Mouse (Mus musculus) cerebellum, adult 11-12 months (tissue): ENCODE measurements around the gene Sorbs1.
A peak's percentile ranks its signal among the peaks of the same experiment; 100 is the strongest.

Source experiments
- DNase-seq: peaks from one replicate; pipeline ENCODE4 v3.0.0; 2022

Sorbs1 gene

DNA sequence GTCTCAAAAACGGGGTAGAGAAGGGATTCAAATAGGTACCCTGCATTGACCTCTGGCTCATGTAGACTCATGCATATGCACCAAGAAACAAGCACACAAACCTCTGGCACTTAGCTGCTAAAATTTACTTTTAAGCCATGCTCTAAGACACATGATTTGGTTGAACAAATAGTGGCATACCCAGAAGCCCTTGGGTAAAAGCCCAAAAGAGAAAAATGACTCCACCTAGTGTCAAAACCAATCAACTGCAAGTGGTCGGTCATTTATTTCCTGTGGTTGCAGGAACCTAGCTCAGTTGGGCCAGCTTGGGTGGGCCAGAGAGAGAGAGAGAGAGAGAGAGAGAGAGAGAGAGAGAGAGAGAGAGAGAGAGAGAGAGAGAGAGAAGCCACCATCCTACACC lies 109.0 kb downstream of the Sorbs1 start:
- DNase-seq = no peak

DNA sequence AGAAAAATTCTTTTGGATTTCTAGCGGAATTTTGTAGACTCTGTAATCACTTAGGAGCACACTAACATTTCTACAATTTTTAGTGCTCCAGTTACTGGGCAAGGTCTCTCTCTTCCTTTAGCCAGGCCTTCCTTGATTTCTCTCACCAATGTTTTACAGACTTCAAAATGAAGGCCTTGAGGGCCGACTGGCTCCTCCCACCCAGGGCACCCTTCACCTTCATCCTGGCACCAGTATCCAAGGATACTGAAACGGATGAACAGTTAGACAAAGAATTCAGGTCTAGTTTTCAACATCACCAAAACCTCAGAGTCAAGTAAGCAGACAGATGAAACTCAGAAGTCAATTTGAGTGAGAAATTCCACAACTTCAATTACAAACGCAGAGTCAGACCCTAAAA lies 109.6 kb downstream of the Sorbs1 start:
- no peak for DNase-seq

DNA sequence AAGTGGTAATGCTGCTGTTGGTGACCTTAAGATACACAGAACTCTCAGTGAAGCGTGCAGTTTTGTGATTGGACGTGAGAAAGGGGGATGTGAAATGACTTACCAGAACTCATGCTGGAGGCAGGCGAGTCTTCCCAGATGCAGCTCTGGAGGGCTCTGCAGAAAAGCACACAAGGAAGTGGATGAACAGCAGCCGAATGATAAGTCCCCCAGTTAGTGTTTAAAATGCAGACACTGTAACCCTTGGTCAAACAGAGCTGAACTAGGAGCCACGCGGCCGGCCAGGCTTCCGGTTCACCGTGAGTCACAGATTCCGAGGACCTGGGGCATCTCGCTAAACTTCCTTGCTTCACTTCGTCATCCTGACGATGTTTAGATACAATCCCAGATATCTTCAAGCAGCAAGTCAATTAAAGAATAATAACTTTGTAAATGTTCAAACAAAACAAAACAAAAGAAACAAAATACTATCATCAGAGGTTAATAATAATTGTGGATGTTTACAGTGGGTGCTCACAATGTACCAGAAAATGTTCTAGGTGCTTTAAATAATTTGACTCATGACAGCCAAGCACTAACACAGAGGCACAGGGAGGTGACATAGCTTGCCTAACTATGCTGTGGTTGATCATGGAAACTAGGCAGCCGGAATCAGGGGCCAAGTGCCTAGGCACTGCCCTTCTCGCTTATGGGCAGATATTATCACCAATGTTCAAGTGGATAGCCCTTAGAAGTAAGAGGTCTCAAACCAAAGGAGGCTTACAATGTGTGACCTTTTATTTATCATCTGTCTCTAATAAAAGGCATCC lies 111.2 kb downstream of the Sorbs1 start:
- DNase-seq = no peak

DNA sequence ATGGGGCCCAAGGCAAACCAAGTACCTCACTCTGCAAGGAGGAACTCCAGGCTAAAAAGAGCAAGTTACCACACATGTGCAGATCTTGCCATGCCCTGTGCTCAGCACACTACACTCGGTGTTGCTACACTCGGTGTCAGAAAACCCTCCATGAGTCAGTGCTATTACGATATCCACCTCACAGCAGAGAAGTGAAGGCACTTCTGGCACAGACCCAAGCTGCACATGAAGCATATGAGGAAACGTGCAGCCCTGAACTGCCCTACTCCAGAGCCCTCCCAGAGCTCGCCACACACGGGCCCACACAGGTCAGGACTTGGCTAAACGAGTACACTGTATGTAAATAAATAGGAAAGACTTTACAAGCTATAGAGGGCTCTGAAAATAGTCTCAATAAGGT lies 112.4 kb downstream of the Sorbs1 start:
- no peak for DNase-seq

DNA sequence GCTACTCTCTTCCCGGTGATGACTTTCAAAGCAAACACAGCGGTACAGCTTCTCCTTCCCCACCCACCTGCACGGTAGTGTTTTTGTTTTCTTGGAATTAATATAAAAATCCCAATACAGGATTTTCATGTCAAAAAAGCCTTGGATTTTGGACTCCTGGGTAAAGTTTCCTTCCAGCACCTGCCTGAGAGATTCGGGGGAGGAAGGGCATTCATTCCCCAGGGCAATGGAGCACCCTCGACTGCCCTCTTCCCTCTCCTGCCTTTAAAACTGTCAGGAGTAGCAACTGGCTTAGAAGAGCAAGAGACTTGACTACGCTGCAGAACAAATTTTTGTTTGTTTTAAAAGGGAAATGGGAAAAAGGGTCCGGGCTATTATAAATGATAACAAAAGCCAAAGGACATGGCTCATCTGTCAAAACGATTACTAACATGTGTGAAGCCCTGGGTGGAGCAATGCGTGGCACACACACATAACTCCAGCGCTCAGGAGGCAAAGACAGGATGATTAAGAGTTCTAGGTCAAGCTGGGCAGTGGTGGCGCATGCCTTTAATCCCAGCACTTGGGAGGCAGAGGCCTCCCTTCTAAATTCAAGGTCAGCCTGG lies 113.1 kb downstream of the Sorbs1 start:
- DNase-seq = no peak

DNA sequence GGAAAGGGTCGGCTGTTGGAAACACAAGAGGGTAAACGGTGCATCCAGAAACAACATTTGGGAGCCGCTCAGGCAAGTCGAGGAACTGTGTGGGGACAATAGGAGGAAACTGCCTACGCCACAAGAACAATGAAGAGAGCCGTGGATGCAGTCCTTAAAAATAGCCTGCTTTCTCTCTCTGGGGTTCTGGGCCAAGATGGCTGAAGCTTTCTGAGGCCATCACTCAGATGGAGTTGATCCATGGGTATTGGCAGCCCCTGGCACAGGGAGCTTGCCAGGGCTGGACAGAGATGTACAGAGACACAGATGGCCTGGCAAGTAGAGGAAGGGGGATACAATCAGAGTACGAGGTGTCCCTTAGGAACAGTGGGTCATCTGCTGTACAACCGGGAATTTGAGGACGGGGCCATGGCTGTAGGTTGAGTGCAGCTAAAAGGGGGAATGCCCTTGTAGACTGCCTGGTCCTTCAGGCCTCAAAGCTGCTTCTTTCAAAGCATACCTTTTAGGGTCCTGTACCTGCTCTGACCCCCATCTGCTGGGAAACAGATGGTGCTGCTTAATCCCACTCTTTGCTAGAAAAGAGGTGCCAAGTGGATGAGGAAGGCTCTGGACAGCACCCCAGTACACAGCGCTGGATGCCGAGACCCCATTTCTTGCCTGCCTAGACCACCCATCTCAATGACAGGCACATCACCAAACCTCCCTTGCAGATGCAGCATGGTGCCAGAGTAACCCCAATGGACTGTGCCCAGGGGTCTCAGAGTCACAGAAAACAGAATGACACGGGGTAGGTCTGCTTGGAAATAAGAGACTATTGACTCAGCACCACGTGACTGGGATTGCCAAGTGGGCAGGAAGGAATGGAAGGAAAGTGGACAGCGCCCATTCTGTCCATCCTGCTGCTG lies 117.6 kb downstream of the Sorbs1 start:
- DNase-seq = peak; percentile 84

DNA sequence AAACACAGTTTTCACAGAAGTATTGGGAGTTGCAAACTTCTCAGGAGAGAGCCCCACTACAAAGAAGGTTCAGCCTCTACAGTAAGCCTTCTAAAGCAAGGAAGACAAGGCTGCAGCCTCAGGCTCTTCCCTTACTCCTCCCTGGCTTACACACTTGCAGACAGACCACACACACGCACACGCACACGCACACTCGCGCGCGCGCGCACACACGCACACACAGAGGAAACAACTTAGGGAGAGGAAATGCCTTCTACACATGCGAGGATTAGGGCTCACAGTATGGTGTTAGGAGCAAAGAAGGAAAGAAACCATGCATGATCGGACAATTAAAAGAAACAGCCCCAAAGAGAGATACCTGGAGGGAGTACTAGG lies 118.3 kb downstream of the Sorbs1 start:
- no peak for DNase-seq

DNA sequence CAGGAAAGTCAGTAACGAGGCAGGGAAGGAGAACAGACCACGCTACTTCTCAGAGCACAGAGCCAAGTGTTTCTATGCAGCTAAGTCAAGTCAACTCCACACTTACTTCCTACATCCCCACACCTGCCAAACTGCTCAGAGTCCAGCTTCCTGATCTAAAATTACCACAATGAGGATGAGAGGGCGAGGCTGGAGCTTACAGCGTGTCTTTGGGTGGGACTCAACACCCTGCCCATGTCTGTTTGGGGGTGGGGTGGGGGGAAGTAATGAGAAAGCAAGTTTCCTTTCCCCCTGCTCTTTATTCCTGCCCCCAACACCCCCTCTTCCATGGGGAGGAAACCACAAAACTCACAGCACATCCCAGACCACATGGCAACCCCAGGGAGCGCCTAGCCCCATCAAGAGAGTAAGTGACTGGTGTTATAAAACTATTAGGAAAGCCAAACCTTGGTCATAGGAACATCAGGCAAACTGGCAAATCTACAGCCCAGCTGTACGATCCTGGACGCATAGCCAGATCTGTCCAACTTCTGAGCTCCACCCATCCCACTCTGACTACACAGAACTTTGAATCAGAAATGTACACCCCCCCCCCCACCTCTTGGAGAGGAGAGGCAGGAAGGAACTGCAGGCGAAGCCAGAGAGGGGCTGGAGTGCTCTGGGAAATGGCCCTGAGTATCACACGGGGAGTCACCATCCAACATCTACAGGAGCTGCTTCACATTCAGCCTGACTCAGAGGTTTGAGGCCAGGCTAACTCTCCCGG lies 118.8 kb downstream of the Sorbs1 start:
- no peak for DNase-seq

DNA sequence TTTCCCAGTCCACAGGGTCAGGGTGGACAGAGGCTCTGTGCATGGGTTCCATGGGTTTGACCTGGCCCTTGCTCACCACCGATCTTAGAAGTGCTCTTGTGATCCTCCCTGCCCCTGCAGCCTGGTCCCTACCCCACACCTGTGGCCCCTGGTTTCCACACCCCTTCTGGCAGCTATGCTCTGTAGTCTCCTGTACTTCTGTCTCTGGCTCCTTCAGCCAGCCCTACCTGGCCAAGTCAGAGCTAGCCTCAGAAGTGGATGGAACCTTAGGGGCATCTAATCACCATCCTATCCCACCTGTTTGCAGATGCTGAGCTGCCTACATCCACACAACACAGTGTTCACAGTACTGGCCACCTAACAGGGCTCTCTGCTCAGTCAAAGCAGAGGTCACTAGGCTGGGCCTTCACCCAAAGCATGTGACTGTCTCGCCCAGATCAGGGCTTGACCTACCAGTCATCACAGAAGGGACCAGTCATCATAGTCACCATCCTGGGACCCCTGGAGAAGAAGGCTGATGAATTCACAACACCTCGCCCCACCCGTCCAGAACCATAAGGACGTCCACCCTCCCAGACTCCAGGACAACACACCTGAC lies 120.7 kb downstream of the Sorbs1 start:
- DNase-seq = no peak

DNA sequence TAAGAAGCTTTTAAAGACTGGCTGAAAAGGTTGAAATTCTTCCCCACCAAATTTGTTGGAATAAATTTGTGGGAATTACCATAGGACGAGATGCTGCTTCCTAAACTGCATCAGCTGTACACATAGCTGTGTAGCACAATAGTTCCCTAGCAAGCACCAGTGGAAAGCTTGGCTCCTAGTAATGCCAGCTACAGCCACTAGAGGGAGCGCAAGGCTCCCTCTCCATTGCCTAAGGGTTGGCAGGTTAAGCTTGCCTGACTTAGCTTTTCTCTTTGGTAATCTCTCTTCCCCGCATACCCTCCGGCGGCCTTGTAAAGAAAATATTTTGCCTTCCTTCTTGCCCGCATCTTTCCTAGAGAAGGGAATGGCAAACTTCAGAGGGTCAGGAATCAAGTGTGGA lies 122.1 kb downstream of the Sorbs1 start:
- DNase-seq = peak; percentile 74

DNA sequence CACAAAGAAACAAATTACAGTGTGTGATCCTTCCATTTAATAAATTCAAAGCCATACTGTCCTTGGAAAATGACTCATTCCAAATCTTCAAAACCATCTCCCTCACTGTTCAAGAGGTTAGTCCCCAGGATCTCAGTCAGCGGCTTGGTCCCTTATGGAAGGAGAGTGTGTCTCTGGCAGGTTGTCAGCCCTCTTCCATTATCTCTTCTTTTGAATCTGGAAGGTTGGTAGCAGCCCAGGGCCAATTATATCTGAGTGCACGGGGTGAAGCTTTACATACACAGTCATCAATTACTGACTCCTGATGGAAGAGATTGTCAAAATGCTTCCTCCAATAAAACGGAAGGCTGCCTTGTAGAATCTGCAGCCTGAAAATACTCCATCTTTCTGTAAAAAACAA lies 126.7 kb downstream of the Sorbs1 start:
- DNase-seq = no peak

DNA sequence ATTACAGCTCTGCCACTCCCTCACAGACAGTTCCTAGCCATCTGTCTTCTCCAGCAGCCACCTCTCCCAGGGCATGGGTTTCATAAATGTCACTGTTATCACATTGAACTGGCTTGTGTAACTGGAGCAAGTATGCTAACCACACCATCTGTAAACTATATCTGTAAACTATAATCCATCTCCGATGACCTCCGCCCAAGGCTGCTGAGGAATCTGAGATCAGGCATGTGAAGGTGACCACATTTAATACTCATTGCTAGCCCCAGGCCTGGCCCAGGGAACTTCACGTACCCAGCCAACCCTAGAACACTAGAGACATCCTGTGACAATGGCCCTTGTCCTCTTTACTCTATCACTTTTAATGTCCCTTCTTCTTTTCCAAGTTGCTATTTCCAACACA lies 128.2 kb downstream of the Sorbs1 start:
- DNase-seq = no peak

DNA sequence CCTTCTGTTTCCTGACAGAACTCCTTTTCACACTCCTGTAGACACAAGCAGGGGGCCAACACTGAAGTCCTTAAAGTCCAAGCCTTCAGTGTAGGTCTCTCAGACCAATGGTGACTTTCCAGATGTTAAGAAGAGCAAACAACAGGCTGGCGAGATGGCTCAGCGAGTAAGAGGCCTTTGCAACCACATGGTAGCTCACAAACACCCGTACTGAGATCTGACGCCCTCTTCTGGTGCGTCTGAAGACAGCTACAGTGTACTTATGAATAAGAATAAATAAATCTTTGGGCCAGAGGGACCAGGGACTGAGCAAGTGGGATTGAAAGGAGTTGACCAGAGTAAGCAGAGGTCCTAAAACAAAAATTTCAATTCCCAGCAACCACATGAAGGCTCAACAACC lies 129.6 kb downstream of the Sorbs1 start:
- DNase-seq = no peak

DNA sequence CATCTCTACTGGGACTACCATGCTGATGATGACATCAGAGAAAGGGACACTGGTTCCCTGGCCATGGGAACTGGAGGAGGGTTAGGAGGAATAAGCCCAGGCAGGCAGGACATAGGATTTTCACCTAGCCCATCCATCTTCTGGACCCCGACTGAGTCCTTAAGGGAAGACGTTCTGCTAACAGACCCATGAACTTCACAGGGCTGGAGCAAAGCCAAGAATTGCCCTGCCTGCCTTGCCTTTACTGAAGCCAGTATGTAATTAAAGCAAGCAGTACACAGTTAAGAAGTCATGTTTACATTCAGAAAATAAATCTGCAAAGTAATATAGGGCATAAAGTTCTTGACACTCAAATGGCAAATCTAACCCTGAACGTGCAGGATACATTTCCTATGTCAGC lies 132.9 kb downstream of the Sorbs1 start:
- no peak for DNase-seq

DNA sequence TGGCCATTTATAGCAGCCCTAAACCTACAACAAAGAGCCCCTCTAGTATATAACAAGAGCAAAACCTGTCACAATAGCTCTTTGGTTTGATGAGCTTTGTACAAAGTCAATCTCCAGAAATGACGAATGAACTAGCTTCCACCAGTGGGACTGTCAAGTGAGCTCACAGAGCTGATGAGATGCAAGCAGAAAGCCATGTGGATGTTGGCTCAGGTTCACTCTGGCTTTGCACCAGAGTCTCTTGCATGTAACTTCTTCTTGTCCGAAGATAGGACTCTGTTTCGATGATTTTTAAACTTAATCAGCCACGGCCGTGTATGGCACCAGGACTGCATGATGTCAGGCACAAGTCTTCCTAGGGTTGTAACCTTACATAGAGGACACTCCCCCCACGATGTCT lies 133.6 kb downstream of the Sorbs1 start:
- DNase-seq = no peak

DNA sequence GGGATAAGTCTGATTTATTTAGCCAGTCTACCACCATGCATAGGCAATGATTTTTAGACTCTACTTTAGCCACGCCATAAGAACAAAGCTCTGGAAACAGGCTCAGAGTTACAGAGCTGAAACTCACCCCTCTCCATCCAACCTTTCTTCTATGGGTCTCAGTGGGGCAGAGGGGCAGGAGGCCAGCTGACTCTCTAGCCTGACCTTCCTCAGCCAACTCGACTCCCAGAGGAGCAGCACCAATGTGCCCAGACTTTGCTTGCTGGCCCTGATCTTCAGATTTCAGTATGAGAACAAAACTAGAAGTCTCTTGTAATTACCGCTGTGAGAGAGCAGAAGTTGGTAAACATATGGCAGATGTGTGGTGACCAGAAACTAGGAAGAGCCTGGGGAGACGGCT lies 134.5 kb downstream of the Sorbs1 start:
- DNase-seq = no peak

DNA sequence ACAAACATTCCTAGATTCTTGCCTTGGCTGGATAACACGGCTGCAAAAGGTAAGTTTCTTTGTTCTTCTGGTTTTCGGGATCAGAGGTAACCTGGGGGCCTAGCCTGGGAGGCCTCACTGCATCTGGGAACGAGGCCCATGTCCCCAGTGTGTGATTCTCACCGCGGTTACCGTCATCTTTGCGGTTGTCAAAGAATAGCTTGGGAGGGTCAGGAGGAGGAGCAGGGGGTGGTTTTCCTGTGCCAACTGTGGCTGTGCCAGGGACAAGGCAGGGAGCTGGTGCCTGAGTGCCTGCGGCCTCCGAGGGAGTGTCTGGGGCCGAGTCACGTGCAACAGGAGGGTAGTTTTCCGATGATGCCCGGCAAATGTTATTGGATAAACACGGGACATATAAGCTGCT lies 135.9 kb downstream of the Sorbs1 start:
- DNase-seq = no peak

DNA sequence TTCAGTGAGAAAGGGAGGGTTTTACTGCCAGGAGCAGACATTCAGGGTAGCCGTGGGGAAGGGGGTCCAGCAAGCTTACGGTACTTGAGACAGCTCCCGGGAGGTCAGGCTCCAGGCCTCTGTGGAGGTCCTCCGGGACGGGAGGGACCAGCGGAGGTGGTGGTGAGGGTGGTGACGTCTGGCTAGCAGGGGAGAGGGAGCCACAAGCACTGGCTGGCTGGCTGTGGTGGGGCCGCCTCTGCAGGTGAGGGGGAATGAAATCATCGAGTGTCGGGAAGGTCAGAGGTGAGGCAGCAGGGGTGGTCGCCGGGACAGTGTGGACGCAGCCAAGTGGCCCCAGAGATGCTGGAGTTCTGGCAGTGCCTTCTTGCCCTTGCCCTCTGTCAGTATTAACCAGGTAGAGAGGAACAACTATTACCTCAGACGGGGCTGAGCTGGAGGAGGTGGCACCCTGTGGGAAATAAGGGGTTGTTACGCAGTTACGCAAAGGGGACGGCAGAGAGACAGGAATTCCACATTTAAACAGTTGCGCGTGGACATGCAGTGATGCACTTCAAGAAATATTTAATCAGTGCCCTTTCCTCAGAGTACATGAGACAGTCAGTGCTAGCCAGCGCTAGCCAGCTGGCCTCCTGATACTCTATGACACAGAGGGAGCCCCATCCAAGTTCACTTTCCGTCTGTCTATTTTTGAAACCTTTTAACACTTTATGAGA lies 136.9 kb downstream of the Sorbs1 start:
- DNase-seq = no peak

DNA sequence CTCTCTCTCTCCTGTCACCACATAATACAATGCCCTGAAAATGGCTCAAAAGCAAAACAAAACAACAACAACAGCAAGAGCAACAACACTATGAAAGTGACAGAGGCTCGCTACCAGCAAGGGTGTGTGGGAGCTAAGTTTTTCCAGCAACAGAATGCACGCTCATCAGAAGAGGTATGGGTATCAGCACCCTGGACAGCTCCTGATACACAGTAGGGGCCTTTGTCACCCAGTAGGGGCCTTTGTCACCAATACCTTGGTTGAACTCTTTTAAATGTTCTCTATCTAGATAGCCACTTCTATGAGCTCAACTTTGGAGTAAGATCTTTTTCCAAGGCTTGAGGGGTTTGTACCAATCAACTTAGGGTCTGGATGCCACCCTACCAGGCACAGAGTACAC lies 138.9 kb downstream of the Sorbs1 start:
- no peak for DNase-seq

DNA sequence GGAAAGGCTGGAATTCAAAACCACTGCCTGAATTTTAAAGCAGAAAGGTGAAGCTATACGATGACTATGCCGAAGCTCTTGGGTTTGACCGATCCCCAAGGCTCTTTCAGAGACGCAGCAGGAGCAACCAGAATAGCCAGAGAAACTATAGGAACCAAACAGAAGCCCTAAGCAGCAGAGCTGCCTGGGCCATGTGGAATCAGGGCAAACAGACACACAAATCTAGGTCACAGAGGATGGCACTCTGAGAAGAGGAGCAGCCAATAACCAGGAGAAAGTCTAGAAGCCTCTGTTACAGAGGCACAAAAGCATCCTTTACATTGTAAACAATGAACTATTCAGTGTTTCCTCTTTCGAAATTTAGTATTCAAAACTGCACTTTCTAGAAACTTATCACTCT lies 140.9 kb downstream of the Sorbs1 start:
- no peak for DNase-seq

DNA sequence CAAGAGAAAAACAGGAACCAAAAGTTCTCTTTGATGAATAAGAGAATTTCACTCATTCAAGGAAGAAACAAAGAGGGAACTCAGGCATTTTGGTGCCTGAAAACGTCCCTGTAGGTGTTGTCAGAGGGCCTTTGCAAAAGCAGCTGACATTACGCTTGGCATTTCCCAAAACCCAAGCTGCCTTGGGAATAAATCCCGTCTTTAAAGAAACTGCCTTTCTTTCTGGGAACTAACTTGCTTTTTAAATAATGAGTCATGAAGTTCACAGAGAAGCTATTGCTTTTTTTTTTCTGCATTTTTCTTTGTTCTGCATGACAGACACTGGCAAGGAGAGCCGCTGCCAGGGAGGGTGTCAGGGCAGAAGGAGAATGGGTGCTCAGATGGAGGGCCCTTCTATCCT lies 141.7 kb downstream of the Sorbs1 start:
- DNase-seq = no peak
